Mouse (Mus musculus): ENCODE data around the gene Slc29a3. TPM values are rescaled to one million over a fixed set of nuclear protein-coding genes. Genes with fewer than 3 reads are reported as not detected.
"Not testable (repeated sequence)": the region's sequence is repeated elsewhere in the genome, so short reads cannot be mapped to it uniquely, and the experiment has no call there.

The Slc29a3 gene
- total and polyA plus RNA-seq, 3 experiments = 3.9 to 5.6 (median 4.1) TPM

DNA sequence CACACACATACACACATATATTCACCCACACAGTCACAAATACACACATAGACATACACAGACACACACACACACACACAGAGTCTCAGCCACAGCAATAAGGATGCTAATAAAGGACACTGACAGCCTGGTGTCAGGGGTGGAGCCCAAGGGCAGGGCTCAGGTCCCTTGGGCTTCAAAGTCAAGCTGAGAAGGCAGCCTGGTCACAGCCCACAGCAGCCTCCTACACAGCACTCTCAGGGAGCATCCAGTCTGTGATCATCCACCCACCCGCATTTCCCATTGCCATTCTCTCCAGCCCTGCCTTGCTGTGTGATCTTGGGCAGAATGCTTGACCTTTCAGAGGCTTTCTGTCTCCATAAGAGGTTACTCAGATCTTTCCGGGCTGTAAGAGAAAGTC, 6.1 kb downstream of the Slc29a3 start:
- no peak for TF ChIP-seq EP300 (IDR thresholded peaks at IDR 0.05; ENCODE audit: insufficient read depth, low read depth, low read length)
- TF ChIP-seq CTCF (IDR thresholded peaks at IDR 0.05) = no peak
- no peak for TF ChIP-seq POLR2A (IDR thresholded peaks at IDR 0.05; ENCODE audit: insufficient read depth, low read depth, low read length)
- no peak for DNase-seq
- intact Hi-C loops (cut with DNase I) = no loop called here
- WGBS = 69% methylated on average over 2 of the region's 2 CpGs
- H3K9ac ChIP-seq (ENCODE audit: low read depth, low read length) = no peak overlapping the region
- peaks cover 1% of the 10 kb centered on the region for H3K4me1 ChIP-seq (ENCODE audit: control insufficient read depth, insufficient read depth, low read length)
- no peak overlapping the region for H3K27ac ChIP-seq
- H3K27me3 ChIP-seq (ENCODE audit: control insufficient read depth, insufficient read depth, low read length) = no peaks in the 10 kb centered on the region
- no peaks in the 10 kb centered on the region for H3K36me3 ChIP-seq (ENCODE audit: control insufficient read depth, insufficient read depth, low read length)
- no peak overlapping the region for H3K4me3 ChIP-seq
- no peaks in the 10 kb centered on the region for H3K79me2 ChIP-seq (replicated peaks; ENCODE audit: control insufficient read depth, insufficient read depth, low read length)

DNA sequence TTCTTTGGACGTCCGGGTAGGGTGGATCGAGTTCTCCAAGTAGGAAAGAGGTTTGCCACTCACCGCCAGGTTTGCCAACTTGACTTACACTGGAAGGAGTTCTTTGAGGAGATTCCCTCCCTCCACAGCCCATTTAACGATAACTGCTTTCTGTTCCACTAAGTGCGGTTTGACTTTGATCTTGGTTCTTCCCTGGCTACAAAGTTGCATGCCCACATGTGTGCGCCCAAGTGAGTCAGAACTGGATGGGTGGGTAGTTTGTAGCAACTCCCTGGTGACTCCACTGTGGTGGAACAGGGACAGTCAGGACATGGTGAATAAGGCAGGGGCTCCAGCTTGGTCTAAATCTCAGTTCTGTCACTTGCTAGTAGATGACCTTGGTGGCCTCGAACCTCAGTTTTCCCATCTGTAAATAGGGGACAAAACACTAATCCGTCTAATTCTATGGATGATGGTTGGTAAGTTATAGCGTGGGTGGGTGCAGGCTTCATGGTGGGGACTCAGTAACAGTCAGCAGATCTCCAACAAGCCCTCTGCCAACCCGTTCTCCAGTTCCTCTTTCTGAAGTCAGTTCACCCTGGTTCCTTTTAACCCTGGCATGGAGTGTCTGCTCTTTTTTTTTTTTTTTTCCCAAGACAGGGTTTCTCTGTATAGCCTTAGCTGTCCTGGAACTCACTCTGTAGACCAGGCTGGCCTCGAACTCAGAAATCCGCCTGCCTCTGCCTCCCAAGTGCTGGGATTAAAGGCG, 7.9 kb downstream of the Slc29a3 start:
- no peaks in the 10 kb centered on the region for H3K27me3 ChIP-seq (ENCODE audit: control insufficient read depth, insufficient read depth, low read length)
- no peaks in the 10 kb centered on the region for H3K36me3 ChIP-seq (ENCODE audit: control insufficient read depth, insufficient read depth, low read length)
- H3K79me2 ChIP-seq (replicated peaks; ENCODE audit: control insufficient read depth, insufficient read depth, low read length) = no peaks in the 10 kb centered on the region
- no peaks in the 10 kb centered on the region; the same call in none of the 2 replicates for H3K4me1 ChIP-seq (ENCODE audit: control insufficient read depth, insufficient read depth, low read length)
- intact Hi-C loops (cut with DNase I) = no loop called here
- DNase-seq = peak in 1 of 2 experiments; percentile 28
- H3K9ac ChIP-seq (ENCODE audit: low read depth, low read length) = no peak overlapping the region
- TF ChIP-seq CTCF (IDR thresholded peaks at IDR 0.05) = no peak
- no peak for TF ChIP-seq EP300 (IDR thresholded peaks at IDR 0.05; ENCODE audit: insufficient read depth, low read depth, low read length)
- TF ChIP-seq POLR2A (IDR thresholded peaks at IDR 0.05; ENCODE audit: insufficient read depth, low read depth, low read length) = no peak
- H3K4me3 ChIP-seq = no peak overlapping the region
- 87% methylated on average over 14 of the region's 14 CpGs for WGBS
- no peak overlapping the region for H3K27ac ChIP-seq

DNA sequence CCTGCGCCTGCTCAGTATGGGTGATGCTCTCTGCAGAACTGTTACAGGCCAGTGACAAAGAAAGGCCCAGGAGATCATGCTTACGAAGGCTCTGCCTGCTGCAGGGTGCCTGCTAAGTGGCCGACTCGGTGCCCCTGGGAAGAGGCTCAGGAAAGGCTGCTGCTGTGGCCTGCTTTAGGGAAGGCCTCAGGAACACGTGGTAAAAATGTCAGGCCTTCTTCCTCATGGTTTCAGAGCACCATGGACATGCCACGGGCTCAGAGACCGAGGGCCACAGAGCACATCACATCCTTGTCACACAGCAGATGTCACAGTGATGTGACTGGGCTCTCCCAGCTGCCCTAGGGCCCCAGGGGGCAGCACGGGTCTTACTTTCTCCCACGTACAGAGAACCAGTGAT, 8.9 kb downstream of the Slc29a3 start:
- Histone ChIP-seq H3K27me3 (ENCODE audit: control insufficient read depth, insufficient read depth, low read length) (no peaks in the 10 kb centered on the region), H3K36me3 (ENCODE audit: control insufficient read depth, insufficient read depth, low read length) (no peaks in the 10 kb centered on the region), H3K4me3 (no peak overlapping the region), H3K9ac (ENCODE audit: low read depth, low read length) (no peak overlapping the region), H3K27ac (no peak overlapping the region), H3K79me2 (replicated peaks; ENCODE audit: control insufficient read depth, insufficient read depth, low read length) (no peaks in the 10 kb centered on the region), H3K4me1 (ENCODE audit: control insufficient read depth, insufficient read depth, low read length) (no peaks in the 10 kb centered on the region; the same call in none of the 2 replicates)
- DNase-seq = no peak
- WGBS = 69% methylated on average over 9 of the region's 9 CpGs
- intact Hi-C loops (cut with DNase I) = no loop called here
- TF ChIP-seq CTCF (IDR thresholded peaks at IDR 0.05) = no peak
- no peak for TF ChIP-seq POLR2A (IDR thresholded peaks at IDR 0.05; ENCODE audit: insufficient read depth, low read depth, low read length)
- TF ChIP-seq EP300 (IDR thresholded peaks at IDR 0.05; ENCODE audit: insufficient read depth, low read depth, low read length) = no peak

DNA sequence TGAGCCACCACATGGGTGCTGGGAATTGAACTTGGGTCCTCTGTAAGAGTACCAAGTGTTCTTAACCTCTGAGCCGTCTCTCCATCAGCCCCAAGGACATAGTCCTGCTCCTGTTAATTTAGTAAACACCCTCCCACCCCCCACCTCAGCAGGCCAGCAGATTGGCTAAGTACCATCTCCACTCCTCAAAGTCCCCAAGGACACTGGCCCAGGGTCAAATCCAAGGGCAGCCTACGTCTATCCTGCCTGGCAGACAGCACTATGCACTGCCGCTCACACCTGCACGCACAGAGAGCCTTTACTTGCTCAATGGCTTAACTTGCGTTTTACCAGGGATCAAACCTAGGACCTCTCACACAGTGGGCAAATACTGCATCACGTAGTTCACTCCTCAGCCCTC, 9.7 kb downstream of the Slc29a3 start:
- WGBS = 92% methylated on average over 6 of the region's 6 CpGs
- TF ChIP-seq POLR2A (IDR thresholded peaks at IDR 0.05; ENCODE audit: insufficient read depth, low read depth, low read length) (no peak), CTCF (IDR thresholded peaks at IDR 0.05) (no peak), EP300 (IDR thresholded peaks at IDR 0.05; ENCODE audit: insufficient read depth, low read depth, low read length) (no peak)
- intact Hi-C loops (cut with DNase I) = no loop called here
- no peak overlapping the region for H3K4me3 ChIP-seq
- H3K36me3 ChIP-seq (ENCODE audit: control insufficient read depth, insufficient read depth, low read length) = no peaks in the 10 kb centered on the region
- no peak for DNase-seq
- H3K4me1 ChIP-seq (ENCODE audit: control insufficient read depth, insufficient read depth, low read length) = no peaks in the 10 kb centered on the region; the same call in none of the 2 replicates
- no peaks in the 10 kb centered on the region for H3K27me3 ChIP-seq (ENCODE audit: control insufficient read depth, insufficient read depth, low read length)
- no peaks in the 10 kb centered on the region for H3K79me2 ChIP-seq (replicated peaks; ENCODE audit: control insufficient read depth, insufficient read depth, low read length)
- no peak overlapping the region for H3K9ac ChIP-seq (ENCODE audit: low read depth, low read length)
- no peak overlapping the region for H3K27ac ChIP-seq

DNA sequence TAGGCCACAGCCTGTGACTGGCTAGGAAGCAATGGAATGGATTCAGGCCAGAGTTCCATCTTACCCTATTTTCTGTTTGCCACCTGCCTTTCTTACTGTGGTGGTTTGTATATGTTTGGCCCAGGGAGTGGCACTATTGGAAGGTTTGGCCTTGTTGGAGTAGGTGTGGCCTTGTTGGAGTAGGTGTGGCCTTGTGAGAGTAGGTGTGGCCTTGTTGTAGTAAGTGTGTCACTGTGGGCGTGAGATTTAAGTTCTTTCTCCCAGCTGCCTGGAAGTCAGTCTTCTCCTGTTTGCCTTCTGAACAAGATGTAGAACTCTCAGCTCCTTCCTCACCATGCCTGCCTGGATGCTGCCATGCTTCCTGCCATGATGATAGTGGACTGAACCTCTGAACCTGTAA, 10.3 kb downstream of the Slc29a3 start:
- H3K27me3 ChIP-seq (ENCODE audit: control insufficient read depth, insufficient read depth, low read length); H3K79me2 ChIP-seq (replicated peaks; ENCODE audit: control insufficient read depth, insufficient read depth, low read length); H3K9ac ChIP-seq (ENCODE audit: low read depth, low read length); H3K27ac ChIP-seq; H3K4me1 ChIP-seq (ENCODE audit: control insufficient read depth, insufficient read depth, low read length); H3K36me3 ChIP-seq (ENCODE audit: control insufficient read depth, insufficient read depth, low read length); intact Hi-C loops (cut with DNase I); H3K4me3 ChIP-seq; DNase-seq: not testable (repeated sequence)
- 71% methylated on average over 1 of the region's 1 CpGs for WGBS

DNA sequence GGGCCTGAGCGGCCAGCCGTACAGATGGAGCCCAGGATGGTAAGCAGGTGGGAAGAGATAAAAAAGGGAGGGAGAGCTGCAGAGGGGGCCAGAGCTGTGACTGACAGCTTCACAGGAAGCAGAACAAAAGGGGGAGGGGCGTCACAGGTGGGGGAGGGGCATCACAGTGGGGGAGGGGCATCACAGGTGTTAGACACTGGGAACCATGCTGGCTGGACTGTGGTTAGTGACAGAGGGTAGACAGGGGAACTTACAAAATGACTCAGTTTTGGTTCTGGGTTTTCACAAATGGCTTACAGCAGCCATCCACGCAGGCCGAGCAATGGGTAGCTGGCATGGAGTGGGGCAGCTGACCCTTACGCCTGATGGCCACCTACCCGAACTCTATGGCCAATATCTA, 11.2 kb downstream of the Slc29a3 start:
- Histone ChIP-seq H3K36me3 (ENCODE audit: control insufficient read depth, insufficient read depth, low read length) (no peaks in the 10 kb centered on the region), H3K79me2 (replicated peaks; ENCODE audit: control insufficient read depth, insufficient read depth, low read length) (no peaks in the 10 kb centered on the region; the same call in 1 of the 2 replicates), H3K27me3 (ENCODE audit: control insufficient read depth, insufficient read depth, low read length) (no peaks in the 10 kb centered on the region), H3K27ac (no peak overlapping the region), H3K4me3 (no peak overlapping the region), H3K9ac (ENCODE audit: low read depth, low read length) (no peak overlapping the region), H3K4me1 (ENCODE audit: control insufficient read depth, insufficient read depth, low read length) (no peaks in the 10 kb centered on the region; the same call in 1 of the 2 replicates)
- intact Hi-C loops (cut with DNase I) = no loop called here
- TF ChIP-seq POLR2A (IDR thresholded peaks at IDR 0.05; ENCODE audit: insufficient read depth, low read depth, low read length) (no peak), CTCF (IDR thresholded peaks at IDR 0.05) (no peak), EP300 (IDR thresholded peaks at IDR 0.05; ENCODE audit: insufficient read depth, low read depth, low read length) (no peak)
- DNase-seq = no peak
- WGBS = 88% methylated on average over 7 of the region's 7 CpGs

Measured in heart, adult 2 months (tissue).